Comparison of ENCODE assay signal across 7 mouse cellular contexts in the genomic region with DNA sequence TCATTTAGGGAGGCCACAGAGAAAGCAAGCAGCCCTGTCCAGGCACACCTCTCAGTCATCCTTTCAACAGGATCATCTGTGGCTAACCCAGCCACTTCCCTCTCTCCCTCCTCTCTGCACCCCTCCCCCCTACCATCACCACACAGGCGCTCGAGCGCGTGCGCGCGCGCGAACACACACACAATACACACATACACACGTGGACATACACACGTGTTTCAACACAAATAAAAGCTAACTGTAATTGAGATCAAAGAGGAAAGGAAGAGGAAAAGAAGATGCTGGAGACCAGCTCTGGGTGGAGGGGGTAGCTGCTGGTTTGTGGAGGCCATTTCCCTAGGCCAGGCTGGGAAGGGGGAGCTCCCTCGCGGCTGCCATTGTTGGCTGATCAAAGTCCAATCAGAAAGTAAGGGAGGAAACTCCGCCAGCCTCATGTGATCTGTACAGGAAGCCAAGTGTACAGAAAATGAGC.
DNase-seq lines count a peak whose midpoint lies in the region; ATAC-seq and TF ChIP-seq lines count a peak whose summit lies in the region.

No protein-coding gene starts in this region.

- H3K36me3 ChIP-seq in intestine, postnatal 0 days (ENCODE audit: control insufficient read depth, insufficient read depth) = no peaks in the 10 kb centered on the region
- H3K36me3 ChIP-seq in liver, embryonic 16.5 days (ENCODE audit: control insufficient read depth, insufficient read depth) = no peaks in the 10 kb centered on the region

- no peak overlapping the region for H3K9ac ChIP-seq in intestine, postnatal 0 days (ENCODE audit: low read depth, low read length)
- no peak overlapping the region for H3K9ac ChIP-seq in liver, embryonic 16.5 days (ENCODE audit: low read depth, low read length)

- WGBS in intestine, postnatal 0 days = 41% methylated on average over 14 of the region's 14 CpGs
- 23% methylated on average over 14 of the region's 14 CpGs for WGBS in liver, embryonic 16.5 days (ENCODE audit: insufficient replicate concordance)

- no peak overlapping the region for H3K4me3 ChIP-seq in intestine, postnatal 0 days (ENCODE audit: low read depth, low read length)
- no peak overlapping the region for H3K4me3 ChIP-seq in liver, embryonic 16.5 days (ENCODE audit: low read depth, low read length)

- no peaks in the 10 kb centered on the region for H3K9me3 ChIP-seq in intestine, postnatal 0 days (ENCODE audit: control insufficient read depth)
- no peaks in the 10 kb centered on the region for H3K9me3 ChIP-seq in liver, embryonic 16.5 days (replicated peaks; ENCODE audit: control insufficient read depth, low read length)

- DNase-seq in R1 (ENCODE audit: low read depth, low spot score) = peak; percentile 68
- peak; percentile 80 for DNase-seq in embryo, embryonic 11 days
- no peak for DNase-seq in adrenal gland, adult 2 months
- DNase-seq in right cerebral cortex, postnatal 25 days = no peak

- peak overlapping the region; percentile 40 for H3K4me2 ChIP-seq in intestine, postnatal 0 days (replicated peaks; ENCODE audit: low read depth)
- H3K4me2 ChIP-seq in liver, embryonic 16.5 days (ENCODE audit: low read depth, low read length) = no peak overlapping the region

- peak; percentile 90 for ATAC-seq in intestine, postnatal 0 days
- ATAC-seq in liver, embryonic 16.5 days (ENCODE audit: low read depth) = peak; percentile 35; the same call in 1 of the 2 replicates
- no peak for ATAC-seq in monocyte, adult 5-6 weeks (replicated peaks; ENCODE audit: insufficient number of reproducible peaks, low FRiP score, low TSS enrichment, poor library complexity, severe bottlenecking)

- no peak overlapping the region for H3K27ac ChIP-seq in intestine, postnatal 0 days (ENCODE audit: low read depth, low read length)
- no peak overlapping the region for H3K27ac ChIP-seq in liver, embryonic 16.5 days (ENCODE audit: low read length)

- no peaks in the 10 kb centered on the region for H3K27me3 ChIP-seq in intestine, postnatal 0 days (replicated peaks; ENCODE audit: control insufficient read depth, insufficient read depth, low read length)
- H3K27me3 ChIP-seq in liver, embryonic 16.5 days (ENCODE audit: control insufficient read depth, insufficient read depth, low read depth, low read length) = no peaks in the 10 kb centered on the region

- no peaks in the 10 kb centered on the region for H3K4me1 ChIP-seq in intestine, postnatal 0 days (replicated peaks; ENCODE audit: control insufficient read depth, insufficient read depth, low read length)
- H3K4me1 ChIP-seq in liver, embryonic 16.5 days (ENCODE audit: control insufficient read depth, low read depth, low read length) = no peaks in the 10 kb centered on the region; the same call in 1 of the 2 replicates

- no peak for TF ChIP-seq CTCF in intestine, postnatal 0 days (IDR thresholded peaks at IDR 0.05; ENCODE audit: low read depth)

Comparison
In these comparisons a context has a peak if more than half of its experiments do, and no peak if none do; other contexts are left out.
1. DNase-seq: peak in R1 (single experiment) and embryo, embryonic 11 days (single experiment); none in adrenal gland, adult 2 months (single experiment) and right cerebral cortex, postnatal 25 days (single experiment).